Mouse (Mus musculus): ENCODE data around the gene Sstr2. TPM values are rescaled to one million over a fixed set of nuclear protein-coding genes. Genes with fewer than 3 reads are reported as not detected.

Sstr2 gene
- polyA plus RNA-seq, 1 experiment from 2014 or later: 0.20 TPM

DNA sequence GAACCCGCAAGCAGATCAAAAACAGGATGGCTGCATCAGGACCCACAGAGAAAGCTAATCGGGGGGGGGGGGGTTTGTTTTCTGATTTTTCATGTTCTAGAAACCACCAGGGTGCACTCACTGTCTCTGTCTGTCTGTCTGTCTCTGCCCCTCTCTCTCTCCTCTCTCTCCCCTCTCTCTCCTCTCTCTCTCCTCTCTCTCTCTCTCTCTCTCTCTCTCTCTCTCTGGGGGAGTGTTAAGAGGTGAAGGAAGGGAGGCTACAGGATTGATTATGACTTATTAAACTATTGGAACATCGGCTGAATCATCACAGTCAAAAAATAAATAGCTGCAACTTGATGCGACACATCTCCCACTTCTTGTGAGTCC lies 855 bp upstream of the Sstr2 start:
- WGBS: 21% methylated on average over 4 of the region's 4 CpGs
- ATAC-seq (replicated peaks; ENCODE audit: low FRiP score, low read depth): no peak
- TF ChIP-seq CTCF (IDR thresholded peaks at IDR 0.05; ENCODE audit: low read depth): no peak

DNA sequence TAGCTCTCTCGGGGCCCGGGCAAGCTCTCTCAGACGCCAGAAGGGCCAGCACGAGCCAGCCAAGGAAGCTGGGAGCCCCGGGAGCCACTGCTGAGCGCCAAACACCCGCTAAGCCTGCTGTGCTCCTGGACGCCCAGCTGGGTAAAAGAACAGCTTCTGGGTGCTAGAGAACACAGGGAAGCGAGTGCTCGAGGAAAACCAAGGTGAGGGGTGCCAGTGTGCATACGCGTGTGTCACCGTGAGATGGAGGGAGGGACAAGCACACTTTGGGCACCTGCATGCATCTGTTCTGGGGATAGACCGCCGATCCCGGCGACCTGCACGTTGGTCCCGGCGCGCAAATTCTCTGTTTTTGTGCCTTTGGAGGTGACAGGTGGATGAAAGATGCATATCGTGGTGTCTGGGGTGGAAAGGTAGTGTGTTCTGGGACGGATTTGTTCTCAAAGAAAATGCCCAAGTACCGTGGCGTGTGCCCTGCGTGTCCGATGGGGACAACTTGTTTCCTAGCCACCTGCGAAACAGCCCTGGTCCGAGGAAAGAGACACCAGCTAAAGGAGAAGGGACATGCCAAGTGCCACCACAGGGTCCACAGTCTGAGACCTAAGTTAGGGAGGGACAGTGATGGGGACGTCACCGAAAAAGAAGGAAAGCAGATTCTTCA lies 408 bp downstream of the Sstr2 start:
- DNase-seq (ENCODE audit: low spot score): no peak
- 0 out of 2 replicates have a peak, but pooled peaks have one; percentile 1 for ATAC-seq (replicated peaks; ENCODE audit: low FRiP score, low read depth)
- Histone ChIP-seq H3K9ac (ENCODE audit: low read depth, low read length) (peak overlapping the region; percentile 43; the same call in 1 of the 2 replicates), H3K4me3 (replicated peaks; ENCODE audit: low read depth, low read length) (peak overlapping the region; percentile 30), H3K27me3 (ENCODE audit: insufficient read depth, low read length) (peaks cover 10% of the 10 kb centered on the region), H3K27ac (no peak overlapping the region), H3K4me1 (replicated peaks; ENCODE audit: insufficient read depth, low read length) (peaks cover 12% of the 10 kb centered on the region; the same call in 1 of the 2 replicates), H3K36me3 (ENCODE audit: insufficient read depth, low read length) (no peaks in the 10 kb centered on the region), H3K4me2 (ENCODE audit: low read length) (peak overlapping the region; percentile 83), H3K9me3 (replicated peaks; ENCODE audit: low read length) (no peaks in the 10 kb centered on the region)
- TF ChIP-seq CTCF (IDR thresholded peaks at IDR 0.05; ENCODE audit: low read depth): no peak
- WGBS: 2% methylated on average over 31 of the region's 31 CpGs

More for the DNA sequence above, 855 bp upstream of the Sstr2 start:
- no peak for DNase-seq (ENCODE audit: low spot score)
- Histone ChIP-seq H3K4me1 (replicated peaks; ENCODE audit: insufficient read depth, low read length) (peaks cover 12% of the 10 kb centered on the region; the same call in 1 of the 2 replicates), H3K9me3 (replicated peaks; ENCODE audit: low read length) (no peaks in the 10 kb centered on the region), H3K4me3 (replicated peaks; ENCODE audit: low read depth, low read length) (peak overlapping the region; percentile 30; the same call in 1 of the 2 replicates), H3K4me2 (ENCODE audit: low read length) (peak overlapping the region; percentile 83), H3K27ac (no peak overlapping the region), H3K27me3 (ENCODE audit: insufficient read depth, low read length) (peaks cover 10% of the 10 kb centered on the region), H3K9ac (ENCODE audit: low read depth, low read length) (no peak overlapping the region), H3K36me3 (ENCODE audit: insufficient read depth, low read length) (no peaks in the 10 kb centered on the region)

DNA sequence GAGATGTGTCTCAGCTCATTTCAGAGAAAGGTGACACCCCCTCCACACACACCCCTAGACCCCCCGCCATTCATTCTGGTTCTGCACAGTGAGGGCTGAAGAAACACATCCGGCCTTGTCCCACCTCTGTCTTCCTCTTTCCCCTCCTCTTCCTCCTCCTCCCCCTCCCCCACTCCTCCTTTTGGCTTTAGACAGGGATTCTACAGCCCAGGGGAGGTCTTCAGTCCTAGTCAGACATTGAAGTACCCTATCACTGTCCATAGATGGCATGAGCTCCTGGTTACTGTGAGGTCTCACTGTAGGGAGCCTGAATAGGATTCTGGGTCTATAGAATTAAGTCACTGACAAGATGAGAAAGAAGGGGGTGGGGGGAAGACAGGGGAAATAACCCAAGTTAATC lies 1.9 kb downstream of the Sstr2 start:
- no peaks in the 10 kb centered on the region for H3K9me3 ChIP-seq (replicated peaks; ENCODE audit: low read length)
- no peak overlapping the region for H3K4me3 ChIP-seq (replicated peaks; ENCODE audit: low read depth, low read length)
- no peak overlapping the region for H3K9ac ChIP-seq (ENCODE audit: low read depth, low read length)
- H3K27ac ChIP-seq: no peak overlapping the region
- TF ChIP-seq CTCF (IDR thresholded peaks at IDR 0.05; ENCODE audit: low read depth): no peak
- peaks cover 12% of the 10 kb centered on the region; the same call in 1 of the 2 replicates for H3K4me1 ChIP-seq (replicated peaks; ENCODE audit: insufficient read depth, low read length)
- WGBS: 67% methylated on average over 2 of the region's 2 CpGs
- no peaks in the 10 kb centered on the region for H3K36me3 ChIP-seq (ENCODE audit: insufficient read depth, low read length)
- no peak overlapping the region for H3K4me2 ChIP-seq (ENCODE audit: low read length)
- DNase-seq (ENCODE audit: low spot score) (no peak), ATAC-seq (replicated peaks; ENCODE audit: low FRiP score, low read depth) (no peak)
- H3K27me3 ChIP-seq (ENCODE audit: insufficient read depth, low read length): peaks cover 10% of the 10 kb centered on the region

DNA sequence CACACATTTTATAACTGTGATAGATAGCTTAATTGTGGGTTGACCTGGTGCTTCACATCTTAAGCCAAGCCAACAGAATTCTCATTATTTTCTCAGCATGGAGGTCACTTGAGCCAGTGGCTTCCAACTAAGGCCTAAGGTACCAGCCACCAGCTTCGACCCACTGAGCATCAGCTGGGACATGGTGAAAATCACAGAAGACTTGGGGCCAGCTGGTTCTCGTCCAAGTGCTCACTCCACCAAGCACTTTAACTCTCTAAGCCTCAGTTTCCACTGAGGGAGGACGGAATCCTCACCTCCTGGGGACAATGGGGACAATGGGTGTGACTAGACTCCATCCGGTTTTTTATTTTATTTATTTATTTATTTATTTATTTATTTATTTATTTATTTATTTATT lies 2.9 kb downstream of the Sstr2 start:
- Histone ChIP-seq H3K4me3 (replicated peaks; ENCODE audit: low read depth, low read length) (no peak overlapping the region), H3K4me1 (replicated peaks; ENCODE audit: insufficient read depth, low read length) (peaks cover 12% of the 10 kb centered on the region; the same call in 1 of the 2 replicates), H3K27me3 (ENCODE audit: insufficient read depth, low read length) (peaks cover 10% of the 10 kb centered on the region), H3K9ac (ENCODE audit: low read depth, low read length) (no peak overlapping the region), H3K9me3 (replicated peaks; ENCODE audit: low read length) (no peaks in the 10 kb centered on the region), H3K4me2 (ENCODE audit: low read length) (no peak overlapping the region), H3K36me3 (ENCODE audit: insufficient read depth, low read length) (no peaks in the 10 kb centered on the region), H3K27ac (no peak overlapping the region)
- WGBS: 84% methylated on average over 4 of the region's 4 CpGs
- no peak for ATAC-seq (replicated peaks; ENCODE audit: low FRiP score, low read depth)
- no peak for TF ChIP-seq CTCF (IDR thresholded peaks at IDR 0.05; ENCODE audit: low read depth)
- DNase-seq (ENCODE audit: low spot score): no peak

DNA sequence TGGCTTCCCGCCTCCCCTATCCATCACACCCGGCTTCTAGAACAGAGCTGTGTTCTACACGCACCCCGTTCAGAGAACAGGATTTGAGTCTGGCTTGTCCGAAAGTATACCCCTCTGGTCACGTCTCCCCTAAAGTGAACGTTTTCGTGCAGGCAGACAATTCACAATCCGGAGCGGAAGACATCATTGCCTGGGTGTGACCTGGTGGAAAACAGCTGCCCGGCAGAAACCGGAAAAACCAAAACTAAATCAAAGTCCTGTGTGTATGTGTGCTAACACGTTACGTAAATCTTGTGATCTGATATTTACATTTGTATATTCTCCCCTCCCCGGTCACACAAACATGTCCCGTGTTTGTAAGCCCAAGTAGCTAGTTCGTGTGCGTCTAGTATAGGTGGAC lies 6.3 kb downstream of the Sstr2 start:
- Histone ChIP-seq H3K4me3 (replicated peaks; ENCODE audit: low read depth, low read length) (no peak overlapping the region), H3K9ac (ENCODE audit: low read depth, low read length) (no peak overlapping the region), H3K27ac (no peak overlapping the region), H3K9me3 (replicated peaks; ENCODE audit: low read length) (no peaks in the 10 kb centered on the region), H3K27me3 (ENCODE audit: insufficient read depth, low read length) (peaks cover 7% of the 10 kb centered on the region; the same call in 1 of the 2 replicates), H3K4me2 (ENCODE audit: low read length) (no peak overlapping the region), H3K4me1 (replicated peaks; ENCODE audit: insufficient read depth, low read length) (no peaks in the 10 kb centered on the region), H3K36me3 (ENCODE audit: insufficient read depth, low read length) (no peaks in the 10 kb centered on the region)
- ATAC-seq (replicated peaks; ENCODE audit: low FRiP score, low read depth): no peak
- DNase-seq (ENCODE audit: low spot score): no peak
- TF ChIP-seq CTCF (IDR thresholded peaks at IDR 0.05; ENCODE audit: low read depth): no peak
- 92% methylated on average over 18 of the region's 18 CpGs for WGBS

DNA sequence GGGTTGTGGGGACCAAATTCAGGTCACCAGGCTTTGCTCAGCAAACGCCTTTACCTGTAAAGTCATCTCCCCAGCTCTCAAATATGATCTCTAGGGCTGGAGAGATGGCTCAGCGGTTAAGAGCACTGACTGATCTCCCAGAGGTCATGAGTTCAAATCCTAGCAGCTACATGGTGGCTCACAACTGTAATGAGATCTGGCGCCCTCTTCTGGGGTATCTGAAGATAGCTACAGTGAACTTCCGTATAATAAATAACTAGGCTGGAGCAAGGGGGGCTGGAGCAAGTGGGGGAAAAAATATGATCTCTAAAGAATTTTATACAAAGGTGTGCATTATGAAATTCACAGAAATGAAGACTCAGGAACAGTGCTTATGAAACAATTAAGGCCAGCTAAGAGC lies 8.6 kb downstream of the Sstr2 start:
- Histone ChIP-seq H3K9ac (ENCODE audit: low read depth, low read length) (no peak overlapping the region), H3K36me3 (ENCODE audit: insufficient read depth, low read length) (no peaks in the 10 kb centered on the region), H3K4me3 (replicated peaks; ENCODE audit: low read depth, low read length) (no peak overlapping the region), H3K4me1 (replicated peaks; ENCODE audit: insufficient read depth, low read length) (no peaks in the 10 kb centered on the region), H3K27ac (no peak overlapping the region), H3K9me3 (replicated peaks; ENCODE audit: low read length) (no peaks in the 10 kb centered on the region), H3K4me2 (ENCODE audit: low read length) (no peak overlapping the region), H3K27me3 (ENCODE audit: insufficient read depth, low read length) (no peaks in the 10 kb centered on the region)
- peak; percentile 66 for TF ChIP-seq CTCF (IDR thresholded peaks at IDR 0.05; ENCODE audit: low read depth)
- DNase-seq (ENCODE audit: low spot score) (peak; percentile 50), ATAC-seq (replicated peaks; ENCODE audit: low FRiP score, low read depth) (no peak)
- WGBS: 51% methylated on average over 4 of the region's 4 CpGs

Measured in kidney, postnatal 0 days (tissue).